Mouse (Mus musculus): ENCODE results near the gene Tmem185b.

Tmem185b gene

GRCm38 (mm10) chr1:119525689-119526591 is at the start of gene Tmem185b:
Gene Tmem185b, plus strand, starts transcription at chr1:119526160.
- no peak for DNase-seq (ENCODE audit: extremely low spot score, low read depth, low spot score)

- DNase-seq (ENCODE audit: extremely low spot score, low read depth, low spot score): no peak
Observed at GRCm38 (mm10) chr1:119476905-119477353, 49.0 kb upstream of the Tmem185b start.

DNA sequence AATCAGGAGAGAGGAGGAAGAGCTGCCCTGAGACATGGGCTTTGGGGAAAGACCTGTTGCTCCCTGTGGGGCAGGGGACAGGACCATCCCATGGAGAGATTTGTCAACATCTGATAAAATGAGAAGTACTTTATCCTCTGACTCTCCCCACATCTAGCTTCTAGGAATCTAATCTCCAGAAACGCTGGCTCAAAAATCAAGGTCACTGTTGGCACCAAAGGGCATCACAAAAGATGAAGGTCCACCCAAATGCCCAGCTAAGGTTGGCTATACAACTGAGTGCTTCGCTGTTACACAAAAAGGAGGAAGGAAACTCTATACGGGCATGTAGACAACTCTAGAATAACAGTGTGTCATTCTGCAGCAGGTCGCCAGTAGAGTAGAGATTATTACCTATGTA is 46.3 kb upstream of the Tmem185b start:
- DNase-seq (ENCODE audit: extremely low spot score, low read depth, low spot score): no peak

GRCm38 (mm10) chr1:119480678-119481077 is 45.3 kb upstream of the Tmem185b start:
- no peak for DNase-seq (ENCODE audit: extremely low spot score, low read depth, low spot score)

DNA sequence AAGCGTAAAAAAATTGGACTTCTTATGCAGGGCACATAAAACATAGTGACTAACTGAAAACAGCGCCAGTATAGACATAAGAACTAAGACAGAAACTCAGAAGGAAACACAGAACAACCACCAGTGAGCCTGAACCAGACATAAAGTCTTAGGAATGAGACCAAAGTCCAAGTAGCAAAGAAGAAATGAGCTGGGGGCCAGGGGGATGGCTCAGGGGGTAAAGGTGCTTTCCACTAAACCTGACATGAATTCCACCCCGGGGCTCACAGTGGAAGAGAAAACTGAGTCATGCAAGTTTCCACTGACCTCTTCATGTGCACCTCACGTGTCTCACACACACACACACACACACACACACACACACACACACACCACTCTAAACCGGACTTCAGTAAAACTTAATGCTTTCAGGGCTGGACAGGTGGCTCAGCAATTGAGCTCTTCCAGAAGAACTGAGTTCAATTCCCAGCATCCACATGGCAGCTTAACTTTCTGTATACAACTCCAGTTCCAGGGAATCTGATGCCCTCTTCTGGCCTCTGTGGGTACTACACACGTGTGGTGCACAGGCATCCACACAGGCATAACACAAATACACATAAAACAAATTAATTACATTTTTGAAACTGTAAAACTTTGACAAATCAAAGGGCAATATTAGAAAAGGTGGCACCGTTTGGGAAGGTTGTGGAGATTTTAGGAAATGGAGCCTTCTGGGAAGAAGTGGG is 44.6 kb upstream of the Tmem185b start:
- no peak for DNase-seq (ENCODE audit: extremely low spot score, low read depth, low spot score)

- DNase-seq (ENCODE audit: extremely low spot score, low read depth, low spot score): no peak
Observed at GRCm38 (mm10) chr1:119482891-119483290, 43.1 kb upstream of the Tmem185b start.

GRCm38 (mm10) chr1:119484457-119484856 is 41.5 kb upstream of the Tmem185b start:
- no peak for DNase-seq (ENCODE audit: extremely low spot score, low read depth, low spot score)

GRCm38 (mm10) chr1:119485825-119486224 is 40.1 kb upstream of the Tmem185b start:
- DNase-seq (ENCODE audit: extremely low spot score, low read depth, low spot score): no peak

DNA sequence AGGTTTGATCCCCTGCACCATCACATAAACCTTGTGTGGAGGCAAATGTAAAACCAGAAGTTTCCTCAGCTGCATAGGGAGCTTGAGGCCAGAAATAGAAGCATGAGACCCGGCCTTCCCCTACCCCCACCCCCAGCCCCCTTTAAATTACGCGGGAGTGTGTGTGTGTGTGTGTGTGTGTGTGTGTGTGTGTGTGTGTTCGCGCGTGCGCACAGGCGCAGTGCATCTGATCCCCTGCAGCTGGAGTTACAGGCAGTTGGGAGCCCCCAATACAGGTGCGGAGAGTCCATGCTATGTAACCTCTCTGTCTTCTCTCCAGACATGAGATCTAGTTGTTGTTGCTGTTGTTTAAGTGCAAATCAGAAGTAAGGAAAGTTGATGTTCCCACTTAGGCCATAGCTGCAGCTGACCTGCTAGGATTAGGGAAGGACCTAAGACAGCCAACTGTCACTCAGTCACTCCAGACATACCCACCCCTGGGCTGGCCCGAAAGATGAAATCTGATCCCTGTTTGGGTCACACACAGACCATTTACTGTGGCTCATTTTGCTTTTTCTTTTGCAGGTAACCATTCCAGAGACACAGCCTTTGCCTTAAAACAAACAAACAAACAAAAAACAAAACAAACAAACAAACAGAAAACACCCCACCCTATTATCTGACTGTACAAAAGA is 37.9 kb upstream of the Tmem185b start:
- no peak for DNase-seq (ENCODE audit: extremely low spot score, low read depth, low spot score)

DNA sequence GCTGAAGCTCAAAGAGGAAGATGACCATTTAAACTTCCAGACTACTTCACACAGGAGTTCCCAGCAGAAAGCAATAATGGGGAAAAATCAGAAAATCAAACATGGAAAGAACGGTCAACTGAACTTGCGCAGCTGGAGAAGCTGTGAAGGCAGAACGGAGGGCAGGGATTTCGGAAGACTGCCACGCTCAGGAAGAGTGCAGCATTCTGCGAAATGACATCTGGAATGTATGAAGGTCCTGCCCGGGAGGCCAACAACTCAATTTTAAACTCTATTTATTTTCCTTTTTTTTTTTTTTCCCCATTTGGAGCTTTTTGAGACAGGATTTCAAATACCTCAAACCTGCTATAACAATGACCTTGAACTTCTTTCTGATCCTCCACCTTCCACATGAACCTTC is 35.2 kb upstream of the Tmem185b start:
- no peak for DNase-seq (ENCODE audit: extremely low spot score, low read depth, low spot score)

DNA sequence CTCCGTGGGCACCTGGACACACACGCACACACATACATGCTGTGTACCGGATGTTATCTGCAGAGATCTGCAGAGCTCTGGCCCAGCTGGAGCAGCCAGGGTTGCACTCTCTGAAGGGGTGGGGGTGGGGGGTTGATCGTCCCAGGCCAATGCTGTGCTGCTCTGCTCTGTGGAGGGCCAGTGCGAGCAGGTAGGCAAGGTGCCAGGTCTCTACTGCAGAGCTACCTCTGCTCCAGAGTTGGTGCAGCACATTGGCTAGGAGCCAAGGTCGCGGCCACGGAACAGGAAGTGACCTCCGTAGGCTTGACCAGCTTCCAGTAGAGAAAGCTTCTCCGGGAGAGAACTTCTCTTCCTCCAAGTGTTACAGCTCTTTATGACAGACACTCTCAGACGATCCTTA is 33.9 kb upstream of the Tmem185b start:
- DNase-seq (ENCODE audit: extremely low spot score, low read depth, low spot score): no peak

- no peak for DNase-seq (ENCODE audit: extremely low spot score, low read depth, low spot score)
Observed at GRCm38 (mm10) chr1:119492505-119492904, 33.5 kb upstream of the Tmem185b start.

GRCm38 (mm10) chr1:119494024-119494711 is 31.8 kb upstream of the Tmem185b start:
- DNase-seq (ENCODE audit: extremely low spot score, low read depth, low spot score): no peak

DNA sequence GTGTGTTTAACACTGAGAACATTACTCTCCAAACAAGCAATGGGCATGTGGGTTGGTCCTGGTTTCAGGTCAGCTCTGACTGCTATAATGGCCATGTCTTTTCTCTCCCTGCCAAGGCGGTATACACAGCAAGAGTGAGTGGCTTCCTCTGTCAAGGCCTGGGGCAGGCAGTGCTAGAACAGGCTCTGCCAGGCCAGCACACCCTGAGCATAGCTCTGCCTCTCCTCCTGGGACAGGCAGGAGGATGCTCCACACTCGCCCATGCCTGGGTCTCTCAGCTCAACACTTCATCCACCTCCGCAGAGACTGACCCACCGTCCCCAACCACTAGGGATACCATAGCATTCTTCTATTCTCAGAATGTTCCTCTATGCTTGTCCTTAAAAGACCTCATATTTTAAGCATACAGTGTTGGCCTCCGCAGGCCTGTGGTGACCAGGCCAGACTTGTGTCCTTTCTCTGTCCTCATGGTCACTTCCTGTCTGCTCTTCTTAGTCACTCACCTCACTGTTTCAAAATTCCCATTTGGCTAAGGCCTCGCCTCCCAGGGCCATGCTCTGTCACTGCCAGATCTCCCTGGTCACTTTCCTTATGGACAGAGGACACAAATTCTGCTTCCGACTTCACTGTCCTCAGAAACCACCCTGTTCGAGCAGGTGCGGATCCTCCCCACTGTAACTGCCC is 31.1 kb upstream of the Tmem185b start:
- DNase-seq (ENCODE audit: extremely low spot score, low read depth, low spot score): no peak

GRCm38 (mm10) chr1:119495396-119495775 is 30.6 kb upstream of the Tmem185b start:
- DNase-seq (ENCODE audit: extremely low spot score, low read depth, low spot score): no peak

DNA sequence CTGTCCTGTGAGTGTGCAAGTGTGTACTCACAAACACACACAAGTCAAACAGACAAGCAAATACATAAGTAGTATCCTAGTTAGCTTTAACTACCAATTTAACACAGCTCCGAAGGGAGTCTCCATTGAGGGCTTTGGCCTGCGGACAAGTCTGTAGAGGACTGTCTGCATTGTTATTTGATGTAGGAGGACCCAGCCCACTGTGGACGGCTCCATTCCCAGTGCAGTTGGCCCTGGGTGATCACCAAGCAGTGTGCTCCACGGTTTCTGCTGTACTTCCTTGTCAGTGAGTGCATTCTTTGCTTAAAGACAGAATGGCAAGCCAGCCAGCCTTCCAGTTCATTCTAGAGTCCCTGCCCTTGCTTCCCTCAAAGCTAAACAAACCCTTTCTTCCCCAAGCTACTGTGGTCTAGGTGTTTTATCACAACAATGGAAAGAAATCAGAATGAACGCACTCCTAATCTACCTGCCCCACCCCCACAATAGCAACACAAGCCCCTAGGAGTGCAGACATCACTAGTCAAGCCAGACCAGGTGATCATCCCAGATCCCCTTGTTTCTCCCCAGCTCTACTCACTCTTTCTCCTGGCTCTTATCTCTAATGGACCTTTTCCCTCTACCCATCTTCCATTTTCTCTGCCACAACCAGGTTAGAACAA is 28.5 kb upstream of the Tmem185b start:
- DNase-seq (ENCODE audit: extremely low spot score, low read depth, low spot score): no peak

- DNase-seq (ENCODE audit: extremely low spot score, low read depth, low spot score): no peak
Observed at GRCm38 (mm10) chr1:119498536-119499231, 27.3 kb upstream of the Tmem185b start.

GRCm38 (mm10) chr1:119499456-119499855 is 26.5 kb upstream of the Tmem185b start:
- no peak for DNase-seq (ENCODE audit: extremely low spot score, low read depth, low spot score)

- DNase-seq (ENCODE audit: extremely low spot score, low read depth, low spot score): no peak
Observed at GRCm38 (mm10) chr1:119501881-119502280, 24.1 kb upstream of the Tmem185b start.
